Mouse (Mus musculus) midbrain, postnatal 0 days (tissue): ENCODE data around the gene 4930535I16Rik. TPM values are rescaled to one million over a fixed set of nuclear protein-coding genes. Genes with fewer than 3 reads are reported as not detected.

ENCODE experiments used
- ATAC-seq: fragments of 200-750 bp; cut with Nextera tagmentation; 2 replicates; pipeline ENCODE4 v1.8.0; 2017; ENCODE audit warnings: moderate number of reproducible peaks, mild to moderate bottlenecking, moderate TSS enrichment, moderate library complexity; ENCODE audit not compliant: low FRiP score
- DNase-seq: peaks from one replicate; pipeline ENCODE4 v3.0.0-alpha.2; 2015; ENCODE audit warnings: low spot score
- H3K27ac ChIP-seq: fragments of 300-500 bp; sonication (generic); 2 replicates; pipeline ENCODE4 v1.5.1; 2014; ENCODE audit warnings: low read depth, mild to moderate bottlenecking, low read length, mixed read lengths
- H3K27me3 ChIP-seq: fragments of 300-500 bp; sonication (generic); 2 replicates; pipeline ENCODE4 v1.6.1; 2014; ENCODE audit warnings: low read length, control low read depth, mixed read lengths; ENCODE audit not compliant: insufficient read depth
- H3K36me3 ChIP-seq: fragments of 300-500 bp; sonication (generic); 2 replicates; pipeline ENCODE4 v1.6.1; 2014; ENCODE audit warnings: low read length, control low read depth, mixed read lengths; ENCODE audit not compliant: insufficient read depth
- H3K4me1 ChIP-seq: fragments of 300-500 bp; sonication (generic); 2 replicates; pipeline ENCODE4 v1.6.1; 2014; ENCODE audit warnings: mild to moderate bottlenecking, control low read depth, antibody characterized with exemption, low read length, mixed read lengths; ENCODE audit not compliant: insufficient read depth
- H3K4me2 ChIP-seq: fragments of 300-500 bp; sonication (generic); 2 replicates; pipeline ENCODE4 v1.6.1; 2014; ENCODE audit warnings: low read depth, mild to moderate bottlenecking, low read length, mixed read lengths; ENCODE audit not compliant: poor library complexity, severe bottlenecking
- H3K4me3 ChIP-seq: fragments of 300-500 bp; sonication (generic); 2 replicates; pipeline ENCODE4 v1.5.1; 2014; ENCODE audit warnings: low read depth, mild to moderate bottlenecking, low read length, moderate library complexity
- H3K9ac ChIP-seq: fragments of 300-500 bp; sonication (generic); replicated peaks from 2 replicates; pipeline ENCODE4 v1.6.1; 2014; ENCODE audit warnings: mild to moderate bottlenecking, low read length, moderate library complexity, mixed read lengths; ENCODE audit not compliant: poor library complexity, severe bottlenecking
- H3K9me3 ChIP-seq: fragments of 300-500 bp; sonication (generic); 2 replicates; pipeline ENCODE4 v1.6.1; 2016; ENCODE audit warnings: low read length, control low read depth
- CTCF ChIP-seq: IDR thresholded peaks from 2 replicates; pipeline ENCODE4 v1.5.1; 2016; ENCODE audit warnings: antibody characterized with exemption, mild to moderate bottlenecking
- WGBS: fragments of 180-500 bp; shearing (Covaris S2); extraction: QIAGEN DNeasy Blood & Tissue Kit; methylation state at CpG from one replicate; pipeline ENCODE4 v1.1.7; 2014; 5-methylcytosine and 5-hydroxymethylcytosine counted together
- polyA plus RNA-seq: library from polyadenylated mRNA; unstranded; fragments of >200 nt; fragmentation: Nextera tagmentation; extraction: Ambion mirVana; gene quantifications from 2 replicates; pipeline ENCODE4 v1.2.1, GENCODE M21; 2015
- total RNA-seq: library from RNA; depleted of rRNA; stranded (reverse); fragments of >200 nt; gene quantifications from 2 replicates; pipeline ENCODE4 v1.2.3, GENCODE M21; 2014

Gene 4930535I16Rik
- total and polyA plus RNA-seq, 2 experiments from 2014 or later = not detected

DNA sequence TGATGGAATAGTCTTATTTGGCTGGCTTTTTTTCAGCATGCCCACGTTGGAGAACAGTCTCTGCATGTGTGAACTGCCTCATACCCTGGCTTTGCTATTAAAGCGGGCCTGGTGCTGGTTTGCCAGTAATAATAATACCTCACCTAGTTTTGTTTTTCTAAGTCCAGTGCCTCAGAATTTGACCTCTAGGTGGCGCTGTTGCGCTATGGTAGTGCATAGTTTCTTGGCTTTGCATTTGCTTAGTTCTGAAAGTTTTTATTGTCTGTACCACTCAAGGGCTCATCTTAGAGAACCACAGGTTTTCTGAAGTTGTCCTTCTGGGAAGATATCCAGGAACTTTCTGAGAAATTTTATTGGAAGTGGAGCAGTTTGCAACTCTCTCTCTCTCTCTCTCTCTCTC is 22.0 kb upstream of the 4930535I16Rik start:
- WGBS = 4% methylated on average over 4 of the region's 4 CpGs
- peak; percentile 94 for TF ChIP-seq CTCF
- no peak overlapping the region for H3K27ac ChIP-seq
- no peaks in the 10 kb centered on the region for H3K9me3 ChIP-seq
- peaks cover 15% of the 10 kb centered on the region for H3K36me3 ChIP-seq
- H3K4me2 ChIP-seq = no peak overlapping the region
- H3K27me3 ChIP-seq = no peaks in the 10 kb centered on the region
- no peak for ATAC-seq
- no peaks in the 10 kb centered on the region for H3K4me1 ChIP-seq
- H3K9ac ChIP-seq = no peak overlapping the region
- peak; percentile 89 for DNase-seq
- no peak overlapping the region for H3K4me3 ChIP-seq

DNA sequence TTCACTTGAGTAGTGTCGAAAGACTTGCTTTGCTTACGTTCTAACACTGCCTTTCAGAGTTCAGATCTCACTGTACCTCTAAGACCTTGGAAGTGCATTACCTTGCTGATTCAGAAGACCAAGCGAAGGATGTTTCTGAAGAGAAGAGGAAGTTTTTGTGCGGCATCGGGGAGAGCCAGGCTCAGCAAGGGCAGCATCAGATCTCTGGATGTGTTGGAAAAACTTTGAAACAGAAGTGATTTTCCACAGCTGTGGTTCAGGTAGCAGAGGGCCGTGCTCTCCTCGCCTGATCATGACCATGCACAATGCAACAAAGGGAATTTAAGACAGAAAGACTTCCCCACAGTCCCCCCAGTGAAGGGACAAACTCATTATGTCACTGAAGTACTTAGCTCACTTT is 18.2 kb upstream of the 4930535I16Rik start:
- Histone ChIP-seq H3K4me1 (no peaks in the 10 kb centered on the region), H3K4me2 (no peak overlapping the region), H3K36me3 (peaks cover 33% of the 10 kb centered on the region), H3K27ac (no peak overlapping the region), H3K9ac (no peak overlapping the region), H3K4me3 (no peak overlapping the region), H3K27me3 (no peaks in the 10 kb centered on the region), H3K9me3 (no peaks in the 10 kb centered on the region)
- 96% methylated on average over 7 of the region's 7 CpGs for WGBS
- DNase-seq = no peak
- no peak for ATAC-seq
- TF ChIP-seq CTCF = no peak

DNA sequence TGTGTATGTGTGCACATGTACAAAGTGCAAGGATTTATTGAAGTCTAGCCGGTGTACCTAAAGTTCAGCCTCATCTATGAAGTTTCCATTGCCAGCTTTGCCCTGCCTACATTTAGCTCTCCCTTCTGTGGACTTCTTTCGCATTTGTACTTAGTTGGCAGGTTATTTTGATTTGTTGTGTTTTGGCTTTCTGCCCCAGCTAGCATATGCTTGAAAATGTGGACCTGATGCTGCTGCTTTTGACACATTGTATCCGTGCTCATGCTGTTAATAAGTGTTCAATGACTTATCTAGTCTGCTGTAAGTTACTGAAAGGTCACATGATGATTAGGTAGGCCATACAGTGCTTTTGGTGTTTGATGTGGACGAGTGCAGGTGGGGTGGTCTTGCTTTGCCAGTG is 16.5 kb upstream of the 4930535I16Rik start:
- no peak overlapping the region for H3K4me3 ChIP-seq
- no peak for TF ChIP-seq CTCF
- ATAC-seq (no peak), DNase-seq (no peak)
- H3K4me2 ChIP-seq = no peak overlapping the region
- no peaks in the 10 kb centered on the region for H3K27me3 ChIP-seq
- no peak overlapping the region for H3K27ac ChIP-seq
- WGBS = 91% methylated on average over 4 of the region's 4 CpGs
- no peak overlapping the region for H3K9ac ChIP-seq
- H3K36me3 ChIP-seq = peaks cover 45% of the 10 kb centered on the region
- no peaks in the 10 kb centered on the region for H3K9me3 ChIP-seq
- no peaks in the 10 kb centered on the region for H3K4me1 ChIP-seq

DNA sequence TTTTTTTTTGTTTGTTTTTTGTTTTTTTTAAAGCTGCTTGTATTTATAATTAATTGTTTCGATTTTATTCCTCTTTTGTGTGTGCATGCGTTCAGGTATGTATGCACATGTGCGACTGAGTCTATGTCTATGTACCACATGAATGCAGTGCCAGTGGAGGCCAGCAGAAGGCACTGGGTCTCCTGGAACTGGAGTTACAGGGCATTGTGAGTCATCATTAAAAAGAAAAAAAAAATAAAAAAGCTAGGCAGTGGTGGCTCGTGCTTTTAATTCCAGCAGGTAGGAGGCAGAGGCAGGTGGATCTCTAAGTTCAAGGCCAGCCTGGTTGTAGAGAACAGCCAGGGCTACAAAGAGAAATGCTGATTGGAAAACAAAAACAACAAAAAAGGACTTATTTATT is 12.2 kb upstream of the 4930535I16Rik start:
- no peak overlapping the region for H3K4me3 ChIP-seq

DNA sequence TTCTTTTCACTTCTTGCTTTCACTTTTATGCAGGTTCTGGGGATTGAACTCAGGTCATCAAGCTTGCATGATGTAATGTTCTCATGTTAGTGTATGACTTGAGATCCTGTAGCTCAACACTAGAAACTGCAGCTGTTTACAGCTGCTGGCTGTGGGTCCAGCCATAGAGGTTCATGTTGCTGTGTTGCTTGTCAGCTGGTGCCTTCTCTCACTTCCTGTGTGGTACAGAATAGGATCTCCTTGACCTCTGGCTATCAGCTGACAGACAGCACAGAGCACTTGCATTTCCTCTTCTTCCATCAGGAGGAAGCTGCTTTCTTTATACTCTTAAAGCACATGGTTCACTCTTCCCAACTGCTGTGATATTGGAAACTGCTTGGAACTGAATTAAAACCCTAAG is 10.1 kb upstream of the 4930535I16Rik start:
- TF ChIP-seq CTCF = no peak
- peaks cover 65% of the 10 kb centered on the region for H3K36me3 ChIP-seq
- H3K27me3 ChIP-seq = no peaks in the 10 kb centered on the region
- DNase-seq = no peak
- H3K4me2 ChIP-seq = no peak overlapping the region
- no peak overlapping the region for H3K4me3 ChIP-seq
- no peak overlapping the region for H3K9ac ChIP-seq
- no peaks in the 10 kb centered on the region for H3K4me1 ChIP-seq
- no peak for ATAC-seq
- no peak overlapping the region for H3K27ac ChIP-seq
- no peaks in the 10 kb centered on the region for H3K9me3 ChIP-seq

More for the DNA sequence above, 12.2 kb upstream of the 4930535I16Rik start:
- 91% methylated on average over 4 of the region's 4 CpGs for WGBS
- no peaks in the 10 kb centered on the region for H3K27me3 ChIP-seq
- peaks cover 55% of the 10 kb centered on the region for H3K36me3 ChIP-seq
- DNase-seq (no peak), ATAC-seq (no peak)
- no peaks in the 10 kb centered on the region for H3K4me1 ChIP-seq
- no peak overlapping the region for H3K4me2 ChIP-seq
- no peak overlapping the region for H3K27ac ChIP-seq
- no peaks in the 10 kb centered on the region for H3K9me3 ChIP-seq
- no peak overlapping the region for H3K9ac ChIP-seq
- peak; percentile 33; the same call in 1 of the 2 replicates for TF ChIP-seq CTCF

DNA sequence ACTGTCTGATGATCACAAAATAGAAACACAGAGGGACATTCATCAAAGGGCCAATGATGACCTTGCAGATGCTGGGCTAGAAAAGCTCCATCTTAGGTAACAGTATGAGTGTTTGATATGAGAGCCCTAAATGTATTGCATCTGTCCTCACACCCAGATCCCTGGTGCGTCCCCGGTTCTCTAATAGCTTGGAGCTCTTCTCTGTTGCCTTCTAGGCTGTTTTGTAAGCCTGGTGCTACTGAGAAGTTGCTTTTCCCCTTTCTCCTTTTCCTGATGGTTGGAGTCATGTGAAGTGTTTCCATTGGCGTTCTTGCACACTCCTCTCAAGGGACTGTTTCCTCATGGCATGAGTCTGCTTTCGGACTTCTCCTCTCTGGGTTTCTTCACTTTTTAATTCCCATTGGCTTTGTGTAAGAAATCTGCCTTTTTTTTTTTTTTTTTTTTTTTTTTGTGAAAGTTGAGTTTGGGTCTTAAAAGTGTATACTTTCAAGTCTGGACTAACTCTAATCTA is 3.3 kb upstream of the 4930535I16Rik start:
- Histone ChIP-seq H3K9ac (no peak overlapping the region), H3K9me3 (no peaks in the 10 kb centered on the region), H3K27ac (no peak overlapping the region), H3K4me2 (no peak overlapping the region), H3K36me3 (peaks cover 36% of the 10 kb centered on the region), H3K4me1 (peaks cover 9% of the 10 kb centered on the region; the same call in 1 of the 2 replicates), H3K27me3 (no peaks in the 10 kb centered on the region), H3K4me3 (no peak overlapping the region)
- no peak for DNase-seq
- ATAC-seq = no peak
- TF ChIP-seq CTCF = no peak
- 94% methylated on average over 4 of the region's 4 CpGs for WGBS
